Mouse (Mus musculus) myocyte (in vitro differentiated cells): ENCODE measurements around the gene Olfr629. TPM values are rescaled to one million over a fixed set of nuclear protein-coding genes. Genes with fewer than 3 reads are reported as not detected.

ENCODE experiments used
- H3K27me3 ChIP-seq: one replicate; pipeline ENCODE4 v1.6.1; 2011; ENCODE audit not compliant: control insufficient read depth, insufficient read depth, insufficient read length
- H3K36me3 ChIP-seq: one replicate; pipeline ENCODE4 v1.6.1; 2011; ENCODE audit not compliant: control insufficient read depth, insufficient read depth
- H3K4me2 ChIP-seq: one replicate; pipeline ENCODE4 v1.6.1; 2011; ENCODE audit warnings: low read depth, control low read depth
- H3K4me3 ChIP-seq: one replicate; pipeline ENCODE4 v1.5.1; 2011; ENCODE audit warnings: mild to moderate bottlenecking, control low read depth, moderate library complexity
- H3K79me2 ChIP-seq: one replicate; pipeline ENCODE4 v1.6.1; 2011; ENCODE audit not compliant: control insufficient read depth, insufficient read depth
- H3ac ChIP-seq: one replicate; pipeline ENCODE4 v1.6.1; 2011; ENCODE audit not compliant: control insufficient read depth, insufficient read length
- CEBPB ChIP-seq: IDR thresholded peaks from 2 replicates; pipeline ENCODE4 v1.6.1; 2011; ENCODE audit warnings: mild to moderate bottlenecking, moderate library complexity; ENCODE audit not compliant: poor library complexity, insufficient read depth, severe bottlenecking
- E2F4 ChIP-seq: IDR thresholded peaks from one replicate; pipeline ENCODE4 v1.6.1; 2011; ENCODE audit warnings: mild to moderate bottlenecking, control low read depth, moderate library complexity; ENCODE audit not compliant: insufficient read depth
- MAX ChIP-seq: IDR thresholded peaks from one replicate; pipeline ENCODE4 v1.6.1; 2011; ENCODE audit warnings: low read depth, mild to moderate bottlenecking, control low read depth
- MYOD1 ChIP-seq, 3 experiments: IDR thresholded peaks; one replicate each; pipeline ENCODE4 v1.6.1; 2011; ENCODE audit warnings: control low read depth in 2 of 3, low read depth in 2 of 3, mild to moderate bottlenecking in 2 of 3, moderate library complexity in 1 of 3; ENCODE audit not compliant: insufficient read length in 2 of 3, control insufficient read depth in 1 of 3
- MYOG ChIP-seq, 3 experiments: IDR thresholded peaks; one replicate each; pipeline ENCODE4 v1.6.1; 2011; ENCODE audit warnings: control low read depth in 2 of 3, low read depth in 2 of 3, mild to moderate bottlenecking in 2 of 3; ENCODE audit not compliant: insufficient read length in 2 of 3, control insufficient read depth in 1 of 3, insufficient read depth in 1 of 3
- POLR2A ChIP-seq: IDR thresholded peaks from one replicate; pipeline ENCODE4 v1.6.1; 2011; ENCODE audit warnings: low read depth, mild to moderate bottlenecking, control low read depth, moderate library complexity; ENCODE audit not compliant: insufficient read length
- POLR2AphosphoS2 ChIP-seq: IDR thresholded peaks from one replicate; pipeline ENCODE4 v1.6.1; 2011; ENCODE audit warnings: low read depth, control low read depth; ENCODE audit not compliant: insufficient read length
- REST ChIP-seq: IDR thresholded peaks from one replicate; pipeline ENCODE4 v1.6.1; 2011; ENCODE audit warnings: mild to moderate bottlenecking, control low read depth, moderate library complexity; ENCODE audit not compliant: insufficient read depth, insufficient read length
- SRF ChIP-seq: IDR thresholded peaks from one replicate; pipeline ENCODE4 v1.6.1; 2011; ENCODE audit warnings: low read depth; ENCODE audit not compliant: control insufficient read depth, insufficient read length
- TCF12 ChIP-seq: IDR thresholded peaks from one replicate; pipeline ENCODE4 v1.6.1; 2011; ENCODE audit warnings: mild to moderate bottlenecking, control low read depth; ENCODE audit not compliant: poor library complexity, insufficient read depth, severe bottlenecking
- TCF3 ChIP-seq: IDR thresholded peaks from one replicate; pipeline ENCODE4 v1.6.1; 2011; ENCODE audit warnings: low read depth, control low read depth; ENCODE audit not compliant: insufficient read length
- USF1 ChIP-seq: IDR thresholded peaks from one replicate; pipeline ENCODE4 v1.6.1; 2011; ENCODE audit warnings: low read depth, mild to moderate bottlenecking, control low read depth, moderate library complexity
- polyA plus RNA-seq: library from polyadenylated mRNA; unstranded; fragments of >200 nt; fragmentation: generic; extraction: Trizol; gene quantifications from one replicate; pipeline ENCODE4 v1.2.1, GENCODE M21; 2012; ENCODE audit warnings: missing spikeins

The Olfr629 gene
- polyA plus RNA-seq, 1 experiment, result not detected

DNA sequence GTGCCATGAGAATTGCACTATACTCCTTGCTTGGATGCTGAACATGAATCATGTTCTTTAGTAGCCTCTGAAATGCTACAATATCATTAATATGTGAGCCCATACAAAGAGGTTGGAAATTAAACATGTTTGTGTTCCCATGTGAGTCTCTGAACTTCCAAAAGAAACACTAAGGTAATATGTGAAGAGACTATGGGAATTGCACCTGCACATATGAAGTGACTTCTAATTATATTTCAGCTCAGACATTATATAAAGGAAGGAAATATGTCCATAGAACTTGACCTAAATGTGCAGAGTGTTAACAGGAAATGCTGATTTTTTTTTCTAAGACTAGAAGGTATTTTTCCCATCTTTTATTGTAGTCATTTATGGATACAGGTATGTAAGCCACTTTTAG lies 30.4 kb downstream of the Olfr629 start, which contains the start of gene Olfr243:
TSS of gene Olfr243 (plus strand) at position 301 of the 400 bp plus-strand sequence.
- Histone ChIP-seq H3K79me2 (no peaks in the 10 kb centered on the region), H3K4me3 (no peak within 1 kb of the TSS), H3K4me2 (no peak within 1 kb of the TSS), H3K36me3 (no peaks in the 10 kb centered on the region), H3K27me3 (no peaks in the 10 kb centered on the region), H3ac (no peak within 1 kb of the TSS)
- no peak for TF ChIP-seq USF1
- no peak for TF ChIP-seq MYOD1 (IDR thresholded peaks at IDR 0.05; ENCODE audit: control insufficient read depth in 1 of 3, insufficient read length in 2 of 3, low read depth in 2 of 3)
- TF ChIP-seq POLR2A, result no peak
- TF ChIP-seq CEBPB, result no peak
- no peak for TF ChIP-seq E2F4
- no peak for TF ChIP-seq POLR2AphosphoS2
- no peak for TF ChIP-seq MYOG (IDR thresholded peaks at IDR 0.05; ENCODE audit: control insufficient read depth in 1 of 3, insufficient read depth in 1 of 3, insufficient read length in 2 of 3, low read depth in 2 of 3)
- TF ChIP-seq MAX, result no peak
- no peak for TF ChIP-seq REST
- TF ChIP-seq SRF, result no peak
- TF ChIP-seq TCF3, result no peak

DNA sequence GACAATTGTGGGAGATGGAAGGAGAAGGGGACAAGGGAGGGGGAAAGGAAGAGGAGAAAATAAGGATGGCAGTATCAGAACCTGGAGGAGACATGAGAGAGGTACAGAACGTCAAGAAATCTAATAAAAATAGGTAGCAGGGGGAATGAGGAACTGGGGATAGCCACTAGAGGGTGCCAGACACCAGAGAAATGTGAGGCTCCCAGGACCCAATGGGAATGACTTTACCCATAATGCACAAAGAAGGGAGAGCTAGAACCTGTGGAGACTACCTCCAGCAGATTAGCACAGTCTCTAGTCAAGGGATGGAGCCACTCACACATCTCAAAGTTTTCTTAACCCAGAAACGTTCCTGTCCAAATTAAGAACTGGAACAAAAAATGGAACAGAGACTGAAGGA lies 32.7 kb downstream of the Olfr629 start:
- H3K4me2 ChIP-seq, result no peak overlapping the region
- TF ChIP-seq MAX (no peak), CEBPB (no peak), MYOD1 (IDR thresholded peaks at IDR 0.05; ENCODE audit: control insufficient read depth in 1 of 3, insufficient read length in 2 of 3, low read depth in 2 of 3) (no peak), E2F4 (no peak), USF1 (no peak), POLR2AphosphoS2 (no peak), TCF3 (no peak), REST (no peak), TCF12 (no peak), SRF (no peak), MYOG (IDR thresholded peaks at IDR 0.05; ENCODE audit: control insufficient read depth in 1 of 3, insufficient read depth in 1 of 3, insufficient read length in 2 of 3, low read depth in 2 of 3) (no peak)
- no peaks in the 10 kb centered on the region for H3K79me2 ChIP-seq
- H3K27me3 ChIP-seq, result no peaks in the 10 kb centered on the region
- H3ac ChIP-seq, result no peak overlapping the region
- H3K4me3 ChIP-seq, result no peak overlapping the region
- no peaks in the 10 kb centered on the region for H3K36me3 ChIP-seq

DNA sequence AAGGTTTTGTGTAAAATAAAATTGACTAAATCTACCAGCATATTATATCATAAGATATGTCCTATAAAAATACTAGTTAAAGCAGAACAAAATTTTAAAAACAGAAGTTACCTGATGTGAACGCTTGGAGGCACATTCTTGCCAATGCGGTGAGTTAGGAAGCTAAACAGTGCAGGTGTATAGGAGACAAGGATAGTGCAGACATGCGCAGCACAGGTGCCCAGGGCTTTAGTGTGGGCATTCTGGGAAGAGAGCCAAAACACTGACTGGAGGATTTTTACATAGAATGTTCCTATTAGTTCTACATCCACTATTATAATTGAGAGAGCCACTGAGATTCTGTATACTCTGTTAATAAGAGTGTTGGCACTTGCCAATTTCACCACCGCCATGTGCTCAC lies 45.3 kb downstream of the Olfr629 start:
- no peaks in the 10 kb centered on the region for H3K36me3 ChIP-seq
- H3K79me2 ChIP-seq, result no peaks in the 10 kb centered on the region
- no peak overlapping the region for H3K4me2 ChIP-seq
- H3K4me3 ChIP-seq, result no peak overlapping the region
- no peaks in the 10 kb centered on the region for H3K27me3 ChIP-seq
- TF ChIP-seq MYOG (IDR thresholded peaks at IDR 0.05; ENCODE audit: control insufficient read depth in 1 of 3, insufficient read depth in 1 of 3, insufficient read length in 2 of 3, low read depth in 2 of 3) (no peak), POLR2A (no peak), TCF12 (no peak), USF1 (no peak), CEBPB (no peak), MYOD1 (IDR thresholded peaks at IDR 0.05; ENCODE audit: control insufficient read depth in 1 of 3, insufficient read length in 2 of 3, low read depth in 2 of 3) (no peak), MAX (no peak), TCF3 (no peak), REST (no peak), SRF (no peak), E2F4 (no peak), POLR2AphosphoS2 (no peak)
- H3ac ChIP-seq, result no peak overlapping the region

Other genes with a start within 250 kb of the Olfr629 start
- gene Olfr609, start 246.9 kb downstream of the Olfr629 start, polyA plus RNA-seq, result not detected
- gene Olfr610, start 232.8 kb downstream of the Olfr629 start, polyA plus RNA-seq, result not detected
- not detected for gene Olfr611, start 224.1 kb downstream of the Olfr629 start, polyA plus RNA-seq
- not detected for gene Olfr612, start 202.2 kb downstream of the Olfr629 start, polyA plus RNA-seq
- not detected for gene Olfr613, start 196.9 kb downstream of the Olfr629 start, polyA plus RNA-seq
- gene Olfr615, start 188.9 kb downstream of the Olfr629 start, polyA plus RNA-seq, result not detected
- not detected for gene Olfr616, start 175.8 kb downstream of the Olfr629 start, polyA plus RNA-seq
- gene Olfr617, start 171.9 kb downstream of the Olfr629 start, polyA plus RNA-seq, result not detected
- not detected for gene Olfr618, start 154.8 kb downstream of the Olfr629 start, polyA plus RNA-seq
- gene Olfr619, start 144.4 kb downstream of the Olfr629 start, polyA plus RNA-seq, result not detected
- gene Olfr620, start 132.4 kb downstream of the Olfr629 start, polyA plus RNA-seq, result not detected
- not detected for gene Olfr622, start 102.2 kb downstream of the Olfr629 start, polyA plus RNA-seq
- not detected for gene Olfr623, start 81.2 kb downstream of the Olfr629 start, polyA plus RNA-seq
- not detected for gene Olfr624, start 73.8 kb downstream of the Olfr629 start, polyA plus RNA-seq
- not detected for gene Olfr625-ps1, start 62.2 kb downstream of the Olfr629 start, polyA plus RNA-seq
- gene Olfr243, start 30.3 kb downstream of the Olfr629 start, polyA plus RNA-seq, result not detected
- not detected for gene Olfr628, start 14.6 kb downstream of the Olfr629 start, polyA plus RNA-seq
- gene Olfr630, start 12.4 kb upstream of the Olfr629 start, polyA plus RNA-seq, result not detected
- not detected for gene Olfr69, start 26.7 kb upstream of the Olfr629 start, polyA plus RNA-seq
- gene Olfr68, start 34.8 kb upstream of the Olfr629 start, polyA plus RNA-seq, result not detected
- not detected for gene Olfr67, start 46.9 kb upstream of the Olfr629 start, polyA plus RNA-seq
- gene Hbb-bt, start 69.1 kb upstream of the Olfr629 start, polyA plus RNA-seq, result not detected
- gene Hbb-bs, start 83.2 kb upstream of the Olfr629 start, polyA plus RNA-seq, result not detected
- gene Hbb-bh2, start 95.6 kb upstream of the Olfr629 start, polyA plus RNA-seq, result not detected
- gene Hbb-bh1, start 98.2 kb upstream of the Olfr629 start, polyA plus RNA-seq, result not detected
- not detected for gene Hbb-y, start 108.3 kb upstream of the Olfr629 start, polyA plus RNA-seq
- gene Olfr66, start 141.3 kb upstream of the Olfr629 start, polyA plus RNA-seq, result not detected
- gene Olfr64, start 149.5 kb upstream of the Olfr629 start, polyA plus RNA-seq, result not detected
- not detected for gene Olfr65, start 158.5 kb upstream of the Olfr629 start, polyA plus RNA-seq
- not detected for gene Olfr631, start 183.9 kb upstream of the Olfr629 start, polyA plus RNA-seq
- not detected for gene Olfr632, start 189.4 kb upstream of the Olfr629 start, polyA plus RNA-seq
- not detected for gene Olfr633, start 199.5 kb upstream of the Olfr629 start, polyA plus RNA-seq
- not detected for gene Olfr635, start 226.2 kb upstream of the Olfr629 start, polyA plus RNA-seq